Mouse (Mus musculus) neutrophil, adult 83 days (primary cell): Measurements from ENCODE around the gene Vmn1r36. TPM values are rescaled to one million over a fixed set of nuclear protein-coding genes. Genes with fewer than 3 reads are reported as not detected.

Source experiments
- total RNA-seq, 2 experiments: library from RNA; stranded (reverse); gene quantifications; one replicate each; pipeline ENCODE4 v1.2.4; 2023

The Vmn1r36 gene
- not detected for total RNA-seq

GRCm38 (mm10) chr6:66719068-66719467, at the start of gene Vmn1r36:
TSS of gene Vmn1r36 (minus strand) at chr6:66719168.

GRCm38 (mm10) chr6:66729082-66729481, 10.1 kb upstream of the Vmn1r36 start, which contains the start of gene Vmn1r37:
TSS of gene Vmn1r37 (plus strand) at chr6:66729382.

GRCm38 (mm10) chr6:66685806-66686205, 33.2 kb downstream of the Vmn1r36 start, which contains the start of gene Vmn1r35:
TSS of gene Vmn1r35 (minus strand) at chr6:66685906.

Other genes with a start within 250 kb of the Vmn1r36 start
- gene Mad2l1, start 183.8 kb downstream of the Vmn1r36 start, total RNA-seq = 10 to 100 TPM; 45.1 to 45.2 TPM
- not detected for gene Vmn1r32, start 159.1 kb downstream of the Vmn1r36 start, total RNA-seq
- not detected for gene Vmn1r33, start 100.9 kb downstream of the Vmn1r36 start, total RNA-seq
- gene Vmn1r34, start 75.3 kb downstream of the Vmn1r36 start, total RNA-seq = not detected
- gene Vmn1r35, start 33.3 kb downstream of the Vmn1r36 start, total RNA-seq = not detected
- not detected for gene Vmn1r37, start 10.2 kb upstream of the Vmn1r36 start, total RNA-seq
- not detected for gene Vmn1r38, start 63.5 kb upstream of the Vmn1r36 start, total RNA-seq
- not detected for gene Vmn1r39, start 91.4 kb upstream of the Vmn1r36 start, total RNA-seq
- 10 to 100 TPM; 61.8 to 63.1 TPM for gene Gng12, start 177.2 kb upstream of the Vmn1r36 start, total RNA-seq